Mouse (Mus musculus) stomach, embryonic 16.5 days (tissue): ENCODE data around the gene Ankrd53. TPM values are rescaled to one million over a fixed set of nuclear protein-coding genes. Genes with fewer than 3 reads are reported as not detected.

ENCODE experiments used
- ATAC-seq: fragments of 200-750 bp; cut with Nextera tagmentation; 2 replicates; pipeline ENCODE4 v1.8.0; 2017; ENCODE audit warnings: moderate number of reproducible peaks, moderate TSS enrichment; ENCODE audit not compliant: insufficient read depth, low FRiP score
- H3K27ac ChIP-seq: fragments of 300-500 bp; sonication (generic); 2 replicates; pipeline ENCODE4 v1.5.1; 2014; ENCODE audit warnings: low read length
- H3K27me3 ChIP-seq: fragments of 300-500 bp; sonication (generic); 2 replicates; pipeline ENCODE4 v1.6.1; 2014; ENCODE audit warnings: low read length, control low read depth, mixed read lengths; ENCODE audit not compliant: control insufficient read depth, insufficient read depth
- H3K36me3 ChIP-seq: fragments of 300-500 bp; sonication (generic); 2 replicates; pipeline ENCODE4 v1.6.1; 2014; ENCODE audit warnings: low read length; ENCODE audit not compliant: control insufficient read depth, insufficient read depth
- H3K4me1 ChIP-seq: fragments of 300-500 bp; sonication (generic); 2 replicates; pipeline ENCODE4 v1.6.1; 2014; ENCODE audit warnings: low read length, control low read depth, mixed read lengths; ENCODE audit not compliant: control insufficient read depth, insufficient read depth
- H3K4me2 ChIP-seq: fragments of 300-500 bp; sonication (generic); 2 replicates; pipeline ENCODE4 v1.6.1; 2014; ENCODE audit warnings: low read depth, low read length, mixed read lengths
- H3K4me3 ChIP-seq: fragments of 300-500 bp; sonication (generic); replicated peaks from 2 replicates; pipeline ENCODE4 v1.5.1; 2014; ENCODE audit warnings: mild to moderate bottlenecking, low read length
- H3K9ac ChIP-seq: fragments of 300-500 bp; sonication (generic); 2 replicates; pipeline ENCODE4 v1.6.1; 2014; ENCODE audit warnings: low read length
- H3K9me3 ChIP-seq: fragments of 300-500 bp; sonication (generic); replicated peaks from 2 replicates; pipeline ENCODE4 v1.6.1; 2016; ENCODE audit warnings: low read length, control low read depth; ENCODE audit not compliant: control insufficient read depth
- WGBS: fragments of 180-500 bp; shearing (Covaris S2); extraction: QIAGEN DNeasy Blood & Tissue Kit; methylation state at CpG from one replicate; pipeline ENCODE4 v1.1.7; 2014; 5-methylcytosine and 5-hydroxymethylcytosine counted together
- polyA plus RNA-seq: library from polyadenylated mRNA; unstranded; fragments of >200 nt; fragmentation: Nextera tagmentation; extraction: Ambion mirVana; gene quantifications from 2 replicates; pipeline ENCODE4 v1.2.1, GENCODE M21; 2015

Gene Ankrd53
- polyA plus RNA-seq, 1 experiment from 2014 or later = not detected

- Histone ChIP-seq H3K9me3 (no peaks in the 10 kb centered on the region), H3K9ac (no peak overlapping the region), H3K27me3 (no peaks in the 10 kb centered on the region), H3K4me1 (no peaks in the 10 kb centered on the region), H3K4me3 (no peak overlapping the region), H3K4me2 (no peak overlapping the region), H3K36me3 (peaks cover 6% of the 10 kb centered on the region; the same call in 1 of the 2 replicates), H3K27ac (no peak overlapping the region)
- 91% methylated on average over 5 of the region's 5 CpGs for WGBS
- no peak for ATAC-seq
These were observed 39.6 kb downstream of the Ankrd53 start for GRCm38 (mm10) chr6:83802033-83802432.

- Histone ChIP-seq H3K4me1 (no peaks in the 10 kb centered on the region), H3K36me3 (peaks cover 6% of the 10 kb centered on the region; the same call in 1 of the 2 replicates), H3K9me3 (no peaks in the 10 kb centered on the region), H3K27me3 (no peaks in the 10 kb centered on the region), H3K4me3 (no peak overlapping the region), H3K9ac (no peak overlapping the region), H3K4me2 (no peak overlapping the region), H3K27ac (no peak overlapping the region)
- 88% methylated on average over 3 of the region's 3 CpGs for WGBS
- no peak for ATAC-seq
These were observed 40.4 kb downstream of the Ankrd53 start for GRCm38 (mm10) chr6:83802846-83803245.

GRCm38 (mm10) chr6:83815801-83816200 lies 53.4 kb downstream of the Ankrd53 start:
- no peak for ATAC-seq
- WGBS = 96% methylated on average over 3 of the region's 3 CpGs
- no peaks in the 10 kb centered on the region for H3K4me1 ChIP-seq
- H3K9me3 ChIP-seq = no peaks in the 10 kb centered on the region
- no peak overlapping the region for H3K27ac ChIP-seq
- no peaks in the 10 kb centered on the region for H3K36me3 ChIP-seq
- H3K4me2 ChIP-seq = no peak overlapping the region
- H3K4me3 ChIP-seq = no peak overlapping the region
- no peak overlapping the region for H3K9ac ChIP-seq
- H3K27me3 ChIP-seq = no peaks in the 10 kb centered on the region

Other genes starting within 250 kb of the Ankrd53 start
- gene Actg2, start 226.4 kb upstream of the Ankrd53 start, polyA plus RNA-seq = 1,788 and 2,212 TPM in 2 replicates
- gene Stambp, start 189.9 kb upstream of the Ankrd53 start, polyA plus RNA-seq = 28.0 and 32.5 TPM in 2 replicates
- 0.35 and 0.45 TPM in 2 replicates for gene Clec4f, start 106.5 kb upstream of the Ankrd53 start, polyA plus RNA-seq
- 0.17 and 0.20 TPM in 2 replicates for gene Cd207, start 84.8 kb upstream of the Ankrd53 start, polyA plus RNA-seq
- gene Vax2, start 51.4 kb upstream of the Ankrd53 start, polyA plus RNA-seq = not detected in 2 replicates
- not detected in 2 replicates for gene Atp6v1b1, start 19.7 kb upstream of the Ankrd53 start, polyA plus RNA-seq
- gene Tex261, start 13.2 kb downstream of the Ankrd53 start, polyA plus RNA-seq = 79.5 and 82.1 TPM in 2 replicates
- 75.6 and 77.9 TPM in 2 replicates for gene Nagk, start 32.3 kb downstream of the Ankrd53 start, polyA plus RNA-seq
- gene Paip2b, start 69.1 kb downstream of the Ankrd53 start, polyA plus RNA-seq = 18.3 and 19.7 TPM in 2 replicates
- gene Zfp638, start 104.5 kb downstream of the Ankrd53 start, polyA plus RNA-seq = 44.4 and 51.6 TPM in 2 replicates
- gene Dysf, start 245.9 kb downstream of the Ankrd53 start, polyA plus RNA-seq = 9.6 and 11.5 TPM in 2 replicates